Mouse (Mus musculus) megakaryocyte, embryonic 14.5 days (primary cell): ENCODE results near the gene Unc5a.

Experiments used
- FLI1 ChIP-seq: IDR thresholded peaks from 2 replicates; pipeline ENCODE4 v1.6.1; 2012; ENCODE audit warnings: low read length, inconsistent platforms, mixed read lengths
- GATA1 ChIP-seq: IDR thresholded peaks from 3 replicates; pipeline ENCODE4 v1.6.1; 2012; ENCODE audit warnings: mixed read lengths, low read length, inconsistent platforms, borderline replicate concordance

DNA sequence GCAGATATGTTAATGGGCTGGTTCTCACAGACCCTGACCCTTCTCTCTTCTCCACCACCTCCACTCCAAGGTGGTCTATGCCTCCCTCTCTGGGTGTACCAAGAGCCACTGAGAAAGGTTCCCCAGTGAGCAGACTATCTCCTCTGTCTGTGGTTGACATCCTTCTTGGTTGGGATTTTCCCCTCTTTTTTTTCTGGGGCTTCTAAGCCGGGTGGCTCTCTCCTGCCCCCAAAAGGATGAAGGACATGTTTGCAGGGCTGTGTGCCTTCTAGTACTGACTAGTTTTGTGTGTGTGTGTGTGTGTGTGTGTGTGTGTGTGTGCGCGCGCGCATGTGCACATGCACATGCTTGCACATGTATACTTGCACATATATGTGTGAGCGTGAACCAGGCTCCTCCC lies 16.0 kb downstream of the Unc5a start:
- TF ChIP-seq FLI1 (no peak), GATA1 (no peak)
